Mouse (Mus musculus) embryonic facial prominence, embryonic 14.5 days (tissue): Measurements from ENCODE around the gene Lmna. TPM values are rescaled to one million over a fixed set of nuclear protein-coding genes. Genes with fewer than 3 reads are reported as not detected.

Source experiments
- ATAC-seq: fragments of 200-750 bp; cut with Nextera tagmentation; 2 replicates; pipeline ENCODE4 v1.8.0; 2017; ENCODE audit warnings: low read depth, moderate number of reproducible peaks, moderate TSS enrichment
- DNase-seq: peaks from one replicate; pipeline ENCODE4 v3.0.0-alpha.2; 2015; ENCODE audit warnings: low spot score
- H3K27ac ChIP-seq: fragments of 300-500 bp; sonication (generic); replicated peaks from 2 replicates; pipeline ENCODE4 v1.5.1; 2014; ENCODE audit warnings: low read depth, mild to moderate bottlenecking, low read length, moderate library complexity
- H3K27me3 ChIP-seq: fragments of 300-500 bp; sonication (generic); replicated peaks from 2 replicates; pipeline ENCODE4 v1.6.1; 2014; ENCODE audit warnings: low read length; ENCODE audit not compliant: control insufficient read depth, insufficient read depth
- H3K36me3 ChIP-seq: fragments of 300-500 bp; sonication (generic); 2 replicates; pipeline ENCODE4 v1.6.1; 2014; ENCODE audit warnings: low read length, mixed read lengths; ENCODE audit not compliant: control insufficient read depth, insufficient read depth
- H3K4me1 ChIP-seq: fragments of 300-500 bp; sonication (generic); 2 replicates; pipeline ENCODE4 v1.6.1; 2014; ENCODE audit warnings: antibody characterized with exemption, low read length; ENCODE audit not compliant: control insufficient read depth, insufficient read depth
- H3K4me2 ChIP-seq: fragments of 300-500 bp; sonication (generic); 2 replicates; pipeline ENCODE4 v1.6.1; 2014; ENCODE audit warnings: low read depth, mild to moderate bottlenecking, low read length, moderate library complexity, mixed read lengths
- H3K4me3 ChIP-seq: fragments of 300-500 bp; sonication (generic); 2 replicates; pipeline ENCODE4 v1.5.1; 2014; ENCODE audit warnings: low read depth, mild to moderate bottlenecking, low read length
- H3K9ac ChIP-seq: fragments of 300-500 bp; sonication (generic); 2 replicates; pipeline ENCODE4 v1.6.1; 2014; ENCODE audit warnings: low read depth, mild to moderate bottlenecking, low read length, moderate library complexity, mixed read lengths
- H3K9me3 ChIP-seq: fragments of 300-500 bp; sonication (generic); 2 replicates; pipeline ENCODE4 v1.6.1; 2016; ENCODE audit warnings: low read length; ENCODE audit not compliant: control insufficient read depth
- WGBS: fragments of 180-500 bp; shearing (Covaris S2); extraction: QIAGEN DNeasy Blood & Tissue Kit; methylation state at CpG from one replicate; pipeline ENCODE4 v1.1.7; 2014; 5-methylcytosine and 5-hydroxymethylcytosine counted together
- polyA plus RNA-seq: library from polyadenylated mRNA; unstranded; fragments of >200 nt; fragmentation: Nextera tagmentation; extraction: Ambion mirVana; gene quantifications from 2 replicates; pipeline ENCODE4 v1.2.1, GENCODE M21; 2014

The Lmna gene
- polyA plus RNA-seq, 1 experiment from 2014 or later = 482 TPM

DNA sequence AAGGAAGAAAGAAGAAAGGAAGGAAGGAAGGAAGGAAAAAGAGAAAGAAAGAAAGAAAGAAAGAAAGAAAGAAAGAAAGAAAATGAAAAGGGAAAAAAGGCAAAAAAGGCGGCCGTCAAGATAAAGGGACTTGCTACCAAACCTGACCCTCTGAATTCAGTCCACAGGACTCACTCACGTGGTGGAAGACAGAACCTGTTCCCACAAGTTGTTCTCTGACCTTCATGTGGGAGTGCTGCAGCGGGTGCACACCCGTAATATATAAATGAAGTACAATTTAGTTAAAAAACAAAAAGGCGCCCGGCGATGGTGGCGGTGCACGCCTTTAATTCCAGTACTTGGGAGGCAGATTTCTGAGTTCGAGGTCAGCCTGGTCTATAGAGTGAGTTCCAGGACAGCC lies 18.9 kb upstream of the Lmna start:
- no peak for DNase-seq
- Histone ChIP-seq H3K4me1 (peaks cover 19% of the 10 kb centered on the region), H3K4me2 (peak overlapping the region; percentile 74), H3K36me3 (peaks cover 17% of the 10 kb centered on the region), H3K4me3 (no peak overlapping the region), H3K9ac (no peak overlapping the region), H3K27me3 (no peaks in the 10 kb centered on the region), H3K9me3 (no peaks in the 10 kb centered on the region), H3K27ac (no peak overlapping the region)
- no peak for ATAC-seq
- WGBS = 76% methylated on average over 11 of the region's 11 CpGs

DNA sequence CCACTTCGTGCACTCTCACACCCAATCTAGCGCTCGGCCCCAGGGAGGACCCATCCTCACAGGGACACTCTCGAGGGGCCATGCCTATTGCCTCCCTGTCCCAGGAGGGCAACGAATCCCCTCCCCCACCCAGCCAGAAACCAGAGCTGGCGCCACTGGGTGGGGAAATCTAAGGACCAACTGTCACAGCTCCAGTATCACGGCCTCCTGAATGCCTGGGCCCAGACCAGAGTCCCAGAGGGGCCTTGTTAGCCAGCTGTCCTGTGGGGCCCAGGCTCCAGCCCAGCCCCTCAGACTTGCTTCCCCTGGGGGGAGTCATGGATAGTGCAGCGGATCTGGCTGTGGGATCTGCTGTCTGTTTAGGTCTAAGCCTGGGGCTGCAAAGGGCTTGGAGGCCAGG lies 17.8 kb upstream of the Lmna start:
- DNase-seq (peak; percentile 78), ATAC-seq (peak; percentile 7; the same call in 1 of the 2 replicates)
- Histone ChIP-seq H3K9me3 (no peaks in the 10 kb centered on the region), H3K36me3 (peaks cover 28% of the 10 kb centered on the region), H3K4me3 (peak overlapping the region; percentile 4; the same call in 1 of the 2 replicates), H3K27ac (peak overlapping the region; percentile 56), H3K9ac (peak overlapping the region; percentile 49), H3K27me3 (no peaks in the 10 kb centered on the region), H3K4me1 (peaks cover 19% of the 10 kb centered on the region), H3K4me2 (peak overlapping the region; percentile 29)
- WGBS = 23% methylated on average over 8 of the region's 8 CpGs

DNA sequence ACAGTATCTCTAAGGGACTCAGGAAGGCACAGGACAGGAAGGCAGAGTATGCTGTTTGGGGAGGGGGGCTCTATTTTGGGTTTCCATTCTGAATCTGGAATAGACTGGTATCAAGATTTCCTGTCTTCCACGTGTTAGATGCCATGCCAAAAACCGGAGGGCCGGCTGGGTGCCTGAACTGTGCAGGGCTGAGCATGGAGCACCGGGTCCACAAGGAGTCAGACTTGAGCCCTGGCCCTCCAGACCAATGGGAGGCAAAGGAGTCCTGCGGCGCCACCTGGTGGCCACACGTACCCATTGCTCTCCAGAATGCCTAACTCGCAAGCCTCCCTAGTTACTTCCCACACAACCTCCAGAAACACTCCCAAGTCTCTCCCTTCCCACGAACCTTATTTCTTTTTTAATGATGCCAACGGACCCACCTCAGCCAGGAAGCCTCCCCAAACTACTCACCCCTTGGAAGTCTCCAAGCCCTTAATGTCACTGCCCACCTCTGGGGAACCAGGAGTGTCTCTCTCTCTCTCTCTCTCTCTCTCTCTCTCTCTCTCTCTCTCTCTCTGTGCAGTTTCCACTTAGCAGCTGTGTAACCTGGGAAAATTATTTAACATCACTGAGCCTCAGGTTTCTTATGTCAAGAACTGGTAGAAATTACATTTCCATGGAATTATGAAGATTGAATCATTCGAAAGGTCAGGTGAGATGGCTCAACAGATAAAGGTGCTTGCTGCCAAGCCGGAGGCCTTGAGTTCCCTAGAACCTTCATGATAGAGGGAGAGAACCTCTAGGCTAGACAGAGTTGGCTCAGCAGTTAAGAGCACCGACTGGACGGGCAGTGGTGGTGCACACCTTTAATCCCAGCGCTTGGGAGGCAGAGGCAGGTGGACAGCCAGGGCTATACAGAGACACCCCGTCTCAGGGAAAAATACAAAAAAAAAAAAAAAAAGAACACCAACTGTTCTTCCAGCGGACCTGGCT lies 16.7 kb upstream of the Lmna start:
- Histone ChIP-seq H3K4me1 (peaks cover 19% of the 10 kb centered on the region), H3K9ac (0 out of 2 replicates have a peak overlapping the region, but pooled peaks have one; percentile 0)

DNA sequence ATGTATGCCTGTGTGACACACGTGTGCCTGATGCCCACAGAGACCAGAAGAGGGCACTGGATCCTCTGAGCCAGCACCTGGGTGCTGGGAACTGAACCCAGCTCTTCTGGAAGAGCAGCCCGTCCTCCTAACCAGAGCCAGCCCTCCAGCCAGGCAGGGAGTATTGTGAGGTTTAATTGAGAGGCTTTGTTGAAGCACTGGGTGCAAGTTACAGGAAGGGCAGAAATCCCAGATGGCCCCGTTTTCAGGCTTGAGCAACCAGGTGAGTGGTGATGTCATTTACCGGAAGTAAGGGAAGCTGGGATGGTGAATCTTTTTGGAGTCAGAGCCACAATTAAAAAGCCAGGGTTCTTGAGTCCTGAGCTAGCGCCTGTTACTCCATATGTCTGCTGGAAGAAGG lies 15.3 kb upstream of the Lmna start:
- no peak for ATAC-seq
- Histone ChIP-seq H3K27ac (no peak overlapping the region), H3K36me3 (peaks cover 29% of the 10 kb centered on the region), H3K9ac (no peak overlapping the region), H3K4me3 (no peak overlapping the region), H3K4me2 (no peak overlapping the region; the same call in 1 of the 2 replicates), H3K4me1 (peaks cover 17% of the 10 kb centered on the region), H3K9me3 (no peaks in the 10 kb centered on the region), H3K27me3 (no peaks in the 10 kb centered on the region)
- DNase-seq = no peak
- WGBS = 76% methylated on average over 5 of the region's 5 CpGs

More for the DNA sequence above, 16.7 kb upstream of the Lmna start:
- H3K27me3 ChIP-seq = no peaks in the 10 kb centered on the region
- no peaks in the 10 kb centered on the region for H3K9me3 ChIP-seq
- peak; percentile 70 for ATAC-seq
- peaks cover 29% of the 10 kb centered on the region for H3K36me3 ChIP-seq
- DNase-seq = peak; percentile 94
- no peak overlapping the region for H3K4me3 ChIP-seq
- peak overlapping the region; percentile 56; the same call in 1 of the 2 replicates for H3K27ac ChIP-seq
- H3K4me2 ChIP-seq = peak overlapping the region; percentile 13; the same call in 1 of the 2 replicates
- WGBS = 31% methylated on average over 17 of the region's 17 CpGs

DNA sequence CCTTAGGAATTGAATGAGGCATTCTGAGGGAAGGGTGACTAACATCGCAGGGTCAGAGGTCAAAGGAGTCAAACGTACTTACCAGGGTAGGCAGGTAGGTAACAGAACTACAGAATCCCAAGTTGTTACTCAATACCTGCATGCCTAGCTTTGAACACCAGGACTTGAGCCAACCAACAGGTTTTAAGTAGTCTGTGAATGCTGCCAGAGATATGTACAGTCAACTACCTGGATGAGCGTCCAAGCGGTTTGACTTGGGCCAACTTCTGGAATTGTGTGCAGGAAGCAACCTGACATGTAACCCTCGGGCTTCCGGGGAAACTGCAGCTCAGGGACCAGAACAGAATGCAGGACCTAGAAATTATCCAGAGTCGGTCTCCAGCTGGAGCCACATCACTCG lies 13.3 kb upstream of the Lmna start:
- no peak overlapping the region for H3K4me3 ChIP-seq
- no peak for ATAC-seq
- no peak overlapping the region for H3K27ac ChIP-seq
- H3K36me3 ChIP-seq = peaks cover 29% of the 10 kb centered on the region
- no peak for DNase-seq
- H3K4me2 ChIP-seq = no peak overlapping the region
- 82% methylated on average over 8 of the region's 8 CpGs for WGBS
- no peaks in the 10 kb centered on the region for H3K9me3 ChIP-seq
- H3K4me1 ChIP-seq = peaks cover 10% of the 10 kb centered on the region
- H3K9ac ChIP-seq = no peak overlapping the region
- H3K27me3 ChIP-seq = no peaks in the 10 kb centered on the region

DNA sequence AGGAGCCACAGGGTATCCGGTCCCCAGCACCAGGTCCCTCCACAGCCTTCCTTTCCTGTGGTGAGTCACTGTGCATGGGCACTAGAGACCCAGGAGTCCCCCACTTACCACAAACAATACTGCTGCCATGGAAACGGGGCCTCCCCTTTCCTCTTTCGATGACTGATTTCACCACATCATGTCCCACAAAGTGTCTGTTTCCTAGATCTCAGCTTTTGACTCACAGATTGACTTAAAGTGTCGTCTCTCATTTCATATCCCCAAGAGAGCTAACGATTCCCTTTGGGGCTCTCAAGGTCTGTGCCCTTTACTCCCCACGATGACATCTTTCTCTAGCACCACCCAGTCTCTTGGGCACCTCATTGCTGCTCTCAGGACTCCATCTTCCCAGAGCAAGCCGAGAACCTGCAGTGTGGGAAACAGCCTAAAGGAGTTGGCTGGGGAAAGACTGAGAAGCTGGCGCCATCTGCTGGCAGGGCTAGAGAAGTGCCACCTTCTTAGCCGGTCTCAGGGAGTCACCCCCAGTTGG lies 12.1 kb upstream of the Lmna start:
- H3K27ac ChIP-seq = no peak overlapping the region
- ATAC-seq (peak; percentile 41), DNase-seq (peak; percentile 74)
- no peak overlapping the region for H3K4me3 ChIP-seq
- H3K27me3 ChIP-seq = no peaks in the 10 kb centered on the region
- H3K4me1 ChIP-seq = peaks cover 4% of the 10 kb centered on the region
- peaks cover 29% of the 10 kb centered on the region for H3K36me3 ChIP-seq
- WGBS = 29% methylated on average over 9 of the region's 9 CpGs
- no peak overlapping the region for H3K4me2 ChIP-seq
- no peak overlapping the region for H3K9ac ChIP-seq
- H3K9me3 ChIP-seq = no peaks in the 10 kb centered on the region

DNA sequence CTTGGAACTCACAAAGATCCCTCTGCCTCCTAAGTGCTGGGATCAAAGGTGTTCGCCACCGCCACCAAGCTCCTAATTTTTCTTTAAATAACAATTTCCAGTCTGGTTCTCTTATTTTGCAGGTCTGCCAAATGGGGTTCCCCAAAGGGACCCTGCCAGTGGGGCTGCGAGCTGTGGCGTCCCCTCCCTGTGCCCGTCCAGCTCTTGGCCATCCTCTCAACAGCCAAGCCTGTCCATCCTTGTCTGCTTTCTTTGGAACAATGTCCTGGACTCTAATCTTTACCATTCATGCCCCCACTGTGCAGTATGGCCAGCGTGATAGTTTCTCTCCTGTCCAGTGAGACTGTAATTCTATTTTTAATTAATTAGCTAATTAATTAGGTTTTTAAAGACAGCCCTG lies 11.4 kb upstream of the Lmna start:
- H3K27me3 ChIP-seq = no peaks in the 10 kb centered on the region
- H3K4me3 ChIP-seq = no peak overlapping the region
- no peak for ATAC-seq
- no peak overlapping the region for H3K9ac ChIP-seq
- H3K27ac ChIP-seq = no peak overlapping the region
- H3K4me2 ChIP-seq = no peak overlapping the region
- DNase-seq = no peak
- H3K4me1 ChIP-seq = no peaks in the 10 kb centered on the region
- H3K36me3 ChIP-seq = peaks cover 29% of the 10 kb centered on the region
- WGBS = 87% methylated on average over 6 of the region's 6 CpGs
- H3K9me3 ChIP-seq = no peaks in the 10 kb centered on the region

DNA sequence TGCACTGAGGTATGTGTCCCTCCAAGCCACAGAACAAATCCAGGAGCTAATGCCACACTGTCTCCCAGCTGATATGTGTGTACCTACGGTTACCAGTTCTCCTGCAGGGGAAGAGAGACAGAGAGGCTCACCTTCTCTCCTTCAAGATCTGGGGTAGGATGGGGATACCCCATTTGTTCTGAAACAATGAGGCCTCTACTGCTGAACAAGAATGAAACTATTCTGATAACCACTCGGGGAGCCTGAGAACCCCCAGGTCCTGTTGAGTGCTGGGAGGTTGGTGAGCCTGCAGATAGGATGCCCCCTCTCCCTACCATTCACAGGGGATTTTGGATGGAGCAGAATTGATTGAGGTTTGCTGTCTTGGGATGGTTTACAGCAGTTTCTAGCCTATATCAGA lies 10.3 kb upstream of the Lmna start:
- ATAC-seq = no peak
- H3K4me2 ChIP-seq = no peak overlapping the region
- H3K4me1 ChIP-seq = no peaks in the 10 kb centered on the region
- no peak overlapping the region for H3K4me3 ChIP-seq
- no peak overlapping the region for H3K27ac ChIP-seq
- WGBS = 85% methylated on average over 2 of the region's 2 CpGs
- no peak overlapping the region for H3K9ac ChIP-seq
- H3K27me3 ChIP-seq = no peaks in the 10 kb centered on the region
- H3K36me3 ChIP-seq = peaks cover 25% of the 10 kb centered on the region
- H3K9me3 ChIP-seq = no peaks in the 10 kb centered on the region
- no peak for DNase-seq
